Mouse (Mus musculus) gonadal fat pad, adult 2 months (tissue): ENCODE results near the gene Taf10. TPM values are rescaled to one million over a fixed set of nuclear protein-coding genes. Genes with fewer than 3 reads are reported as not detected.

ENCODE experiments used
- DNase-seq: peaks from one replicate; pipeline ENCODE4 v3.0.0-alpha.2; 2012; ENCODE audit warnings: low read depth
- polyA plus RNA-seq: library from polyadenylated mRNA; depleted of rRNA; stranded (reverse); fragments of >200 nt; gene quantifications from 2 replicates; pipeline ENCODE4 v1.2.3, GENCODE M21; 2012; rRNA removed

The Taf10 gene
- polyA plus RNA-seq, 1 experiment, result 426 TPM

- DNase-seq, result no peak
Observed at GRCm38 (mm10) chr7:105726144-105726979, 17.8 kb downstream of the Taf10 start.

GRCm38 (mm10) chr7:105721916-105722315 lies 22.2 kb downstream of the Taf10 start:
- DNase-seq, result no peak

- no peak for DNase-seq
Observed at GRCm38 (mm10) chr7:105715366-105715765, 28.8 kb downstream of the Taf10 start.

- no peak for DNase-seq
Observed at GRCm38 (mm10) chr7:105708733-105709132, 35.4 kb downstream of the Taf10 start.

- no peak for DNase-seq
Observed at GRCm38 (mm10) chr7:105703816-105704215, 40.3 kb downstream of the Taf10 start.

GRCm38 (mm10) chr7:105703184-105703583 lies 41.0 kb downstream of the Taf10 start:
- DNase-seq, result no peak

- DNase-seq, result no peak
Observed at GRCm38 (mm10) chr7:105690875-105691274, 53.3 kb downstream of the Taf10 start.

Other genes starting within 250 kb of the Taf10 start
- gene Smpd1, start 190.0 kb downstream of the Taf10 start, polyA plus RNA-seq, result 70.7 and 84.7 TPM in 2 replicates
- gene Apbb1, start 162.7 kb downstream of the Taf10 start, polyA plus RNA-seq, result 22.7 and 22.8 TPM in 2 replicates
- gene Hpx, start 144.2 kb downstream of the Taf10 start, polyA plus RNA-seq, result 1.7 and 5.6 TPM in 2 replicates
- 52.2 and 52.6 TPM in 2 replicates for gene Trim3, start 110.8 kb downstream of the Taf10 start, polyA plus RNA-seq
- 131 and 158 TPM in 2 replicates for gene Timm10b, start 104.3 kb downstream of the Taf10 start, polyA plus RNA-seq
- gene Arfip2, start 103.9 kb downstream of the Taf10 start, polyA plus RNA-seq, result 76.7 and 83.7 TPM in 2 replicates
- 118 and 194 TPM in 2 replicates for gene Gm45799, start 103.8 kb downstream of the Taf10 start, polyA plus RNA-seq
- gene Dnhd1, start 93.5 kb downstream of the Taf10 start, polyA plus RNA-seq, result 2.8 and 3.3 TPM in 2 replicates
- gene Ilk, start 7.8 kb downstream of the Taf10 start, polyA plus RNA-seq, result 233 and 256 TPM in 2 replicates
- gene Rrp8, start 7.0 kb downstream of the Taf10 start, polyA plus RNA-seq, result 13.1 and 14.3 TPM in 2 replicates
- gene Tpp1, start 7.9 kb upstream of the Taf10 start, polyA plus RNA-seq, result 122 and 170 TPM in 2 replicates
- 5.8 and 7.3 TPM in 2 replicates for gene Dchs1, start 43.3 kb upstream of the Taf10 start, polyA plus RNA-seq
- gene Mrpl17, start 66.7 kb upstream of the Taf10 start, polyA plus RNA-seq, result 306 and 351 TPM in 2 replicates
- gene Gm4070, start 209.6 kb upstream of the Taf10 start, polyA plus RNA-seq, result 5.2 and 5.4 TPM in 2 replicates